Mouse (Mus musculus) ovary, adult 18-20 months (tissue): ENCODE results near the gene Vmn2r117.
"Not testable (repeated sequence)": the region's sequence is repeated elsewhere in the genome, so short reads cannot be mapped to it uniquely, and the experiment has no call there.

Experiments used
- DNase-seq: peaks from one replicate; pipeline ENCODE4 v3.0.0; 2022; ENCODE audit warnings: low spot score, mixed read lengths

Gene Vmn2r117

GRCm38 (mm10) chr17:23479599-23479998 is at the start of gene Vmn2r117:
TSS of gene Vmn2r117 (minus strand) at chr17:23479699.
- not testable (repeated sequence) for DNase-seq

GRCm38 (mm10) chr17:23522941-23523732 is 43.6 kb upstream of the Vmn2r117 start:
- DNase-seq = not testable (repeated sequence)

GRCm38 (mm10) chr17:23518701-23519423 is 39.4 kb upstream of the Vmn2r117 start:
- DNase-seq = no peak

GRCm38 (mm10) chr17:23433150-23433679 is 46.3 kb downstream of the Vmn2r117 start:
- DNase-seq = no peak
